Mouse (Mus musculus) heart, adult 9 months (tissue): ENCODE measurements around the gene Tnip3.
A peak's percentile ranks its signal among the peaks of the same experiment; 100 is the strongest.

Source experiments
- DNase-seq, 2 experiments: peaks; one replicate each; pipeline ENCODE4 v3.0.0; 2022; ENCODE audit warnings: low spot score in 2 of 2

The Tnip3 gene

DNA sequence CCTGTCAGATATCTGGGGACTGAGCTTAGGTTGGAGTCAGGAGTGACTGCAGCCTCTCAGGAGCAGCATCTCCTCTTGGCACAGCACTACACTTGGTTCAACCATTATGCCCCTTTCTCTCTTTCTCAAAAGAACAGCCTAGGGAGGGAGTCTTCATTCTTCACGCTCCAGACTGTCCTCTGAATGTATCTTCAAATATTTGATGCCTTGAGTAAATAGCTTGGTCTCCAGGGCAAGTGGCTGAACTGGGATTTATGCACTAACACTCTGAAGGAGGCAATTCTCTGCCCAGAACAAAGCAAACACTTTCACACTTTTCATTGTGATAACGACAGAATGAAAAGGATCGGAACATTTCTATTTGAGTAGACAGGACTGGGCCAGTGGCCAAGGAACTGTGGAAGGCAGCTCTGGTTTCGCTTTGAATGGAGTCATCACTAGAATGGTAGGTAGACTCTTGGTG lies 59.8 kb downstream of the Tnip3 start:
- peak; percentile 49 to 72 for DNase-seq

DNA sequence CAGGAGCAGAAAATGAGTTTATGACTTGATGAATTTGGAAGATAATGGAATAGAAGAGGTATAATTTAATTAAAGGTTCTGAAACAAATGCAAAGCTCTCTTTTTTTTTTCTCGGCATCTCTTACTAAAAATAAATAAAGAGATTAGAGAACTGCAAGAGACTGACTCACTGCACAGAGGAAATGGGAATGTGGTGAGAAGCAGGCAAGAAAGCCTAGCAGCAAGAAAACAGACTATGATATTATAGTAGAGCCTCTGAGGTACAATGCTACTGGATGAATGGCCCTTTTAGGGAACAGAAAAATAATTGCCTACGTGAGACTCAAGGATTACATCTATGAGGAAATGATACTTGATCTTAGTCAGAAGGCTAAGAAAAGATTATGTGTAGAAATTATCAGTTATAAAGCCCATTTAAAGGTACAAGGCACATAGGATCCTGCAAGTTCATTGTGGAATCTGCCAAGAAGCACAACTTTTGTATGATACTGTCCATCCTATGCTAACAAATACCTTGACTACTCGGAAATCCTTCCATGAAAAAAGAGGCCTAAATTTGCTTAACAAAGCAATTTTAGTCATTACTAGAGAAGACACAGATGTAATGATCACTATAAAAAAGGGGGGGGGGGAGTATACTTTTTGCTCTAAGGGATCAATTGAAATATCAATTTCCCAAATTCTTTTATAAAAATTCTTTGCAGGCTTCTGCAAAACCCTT lies 60.4 kb downstream of the Tnip3 start:
- DNase-seq, result peak in 1 of 2 experiments; percentile 10

DNA sequence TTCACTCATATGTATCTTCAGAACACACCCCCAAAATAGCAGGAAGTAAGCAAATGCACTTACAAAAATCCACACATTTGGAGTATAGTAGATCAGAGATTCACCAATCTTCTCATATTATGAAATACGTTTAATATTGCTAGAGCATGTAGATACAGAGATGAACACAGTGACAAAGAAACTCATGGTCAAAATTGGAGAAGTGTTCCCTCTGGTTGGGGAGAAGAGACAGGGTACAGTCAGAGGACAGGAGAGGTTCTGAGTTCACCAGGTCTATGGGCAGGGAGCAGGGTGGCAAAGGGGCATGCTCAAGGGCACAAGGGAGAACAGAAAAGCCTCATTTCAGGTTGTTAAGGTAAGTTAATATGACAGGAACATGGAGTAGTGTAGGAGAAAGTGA lies 63.7 kb downstream of the Tnip3 start:
- no peak for DNase-seq

DNA sequence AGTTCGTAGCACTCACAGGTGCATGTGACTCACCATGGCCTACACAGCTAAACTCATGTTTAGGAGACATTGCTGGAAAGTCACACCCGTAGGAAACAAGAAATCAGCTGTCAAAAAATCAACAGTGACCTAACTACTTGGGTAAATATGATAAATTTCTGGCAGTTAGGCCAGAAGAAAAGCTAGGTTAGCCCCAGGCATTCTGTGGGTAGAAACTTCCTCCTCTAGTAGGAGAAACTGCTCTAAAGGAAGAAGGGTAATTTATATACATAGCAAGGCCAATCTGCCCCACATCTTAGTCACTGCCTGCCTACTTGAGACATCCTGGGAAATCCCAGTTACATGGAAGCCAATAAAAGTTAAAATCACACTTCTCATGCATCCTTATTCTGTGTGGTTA lies 64.9 kb downstream of the Tnip3 start:
- no peak for DNase-seq

DNA sequence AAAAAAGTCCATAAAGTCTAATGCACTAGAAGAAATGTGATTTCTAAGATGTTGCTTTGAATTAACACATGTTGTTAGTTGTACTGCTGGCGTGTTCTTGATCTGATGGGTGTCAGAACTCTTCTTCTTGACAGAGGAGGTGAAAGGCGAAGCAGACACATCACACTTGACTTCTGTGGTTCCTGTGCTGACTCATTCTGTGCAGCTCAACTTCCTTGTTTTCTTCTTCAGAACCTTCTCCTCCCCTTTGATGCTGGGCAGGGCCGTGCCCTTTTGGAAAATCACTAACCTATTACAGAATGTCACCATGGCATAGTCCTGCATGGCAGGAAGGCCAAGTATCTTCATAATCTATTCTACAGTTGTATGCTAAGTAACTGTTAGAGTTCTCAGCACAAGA lies 69.1 kb downstream of the Tnip3 start:
- peak; percentile 17 to 41 for DNase-seq

DNA sequence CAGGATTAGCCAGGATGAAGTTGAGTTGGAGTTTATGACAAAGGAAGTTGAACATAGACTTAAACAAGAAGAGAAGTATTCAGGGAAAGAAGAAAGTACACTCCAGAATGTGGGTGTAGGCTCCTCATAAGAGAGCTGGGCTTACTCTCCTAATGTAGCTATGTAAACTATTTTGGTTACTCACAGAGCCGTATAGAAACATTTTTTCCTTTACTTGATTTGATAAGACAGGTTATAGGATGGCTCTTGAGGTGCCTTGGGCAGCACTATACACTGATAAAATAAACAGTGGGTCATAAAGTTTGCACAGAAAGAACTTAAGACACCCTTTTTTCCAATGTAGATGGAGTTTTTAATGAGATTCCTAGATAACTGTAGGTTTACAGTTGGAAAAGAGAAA lies 70.3 kb downstream of the Tnip3 start:
- DNase-seq, result no peak

DNA sequence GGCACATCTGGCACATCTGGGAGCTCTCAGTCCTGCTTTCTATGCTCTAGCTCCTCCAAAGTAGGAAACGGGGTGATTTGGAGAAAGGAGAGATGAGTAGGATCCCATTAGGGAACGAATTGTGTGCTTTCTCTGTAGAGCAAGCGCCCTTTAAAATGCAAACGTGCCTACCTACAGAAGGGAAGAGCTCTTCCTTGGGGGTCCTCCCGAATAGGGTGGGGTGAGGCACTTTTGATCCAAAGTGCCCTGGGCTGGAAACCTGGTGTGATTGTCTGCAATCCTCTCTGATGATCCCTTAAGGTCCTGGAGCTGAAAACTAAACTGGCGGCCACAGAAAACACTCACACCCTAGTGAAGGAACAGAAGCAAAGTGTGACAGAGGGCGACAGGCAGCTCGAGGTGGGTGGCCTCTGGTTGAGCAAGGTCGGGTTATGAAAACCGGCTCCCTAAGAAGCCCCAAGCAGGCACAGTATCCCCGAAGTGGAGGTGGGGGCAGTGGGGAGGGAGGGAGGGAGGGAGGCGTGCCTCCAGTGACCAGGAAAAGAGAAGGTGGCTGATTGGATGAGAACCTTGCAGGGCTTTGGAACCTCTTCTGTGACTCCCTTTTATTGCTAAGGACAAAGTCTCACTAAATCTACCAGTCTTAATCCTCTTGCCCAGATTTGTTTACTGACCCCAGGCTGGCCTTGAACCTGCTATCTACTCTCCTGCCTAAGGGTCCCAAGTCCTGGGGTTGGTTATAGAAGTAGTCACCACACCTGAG lies 72.1 kb downstream of the Tnip3 start:
- no peak for DNase-seq

DNA sequence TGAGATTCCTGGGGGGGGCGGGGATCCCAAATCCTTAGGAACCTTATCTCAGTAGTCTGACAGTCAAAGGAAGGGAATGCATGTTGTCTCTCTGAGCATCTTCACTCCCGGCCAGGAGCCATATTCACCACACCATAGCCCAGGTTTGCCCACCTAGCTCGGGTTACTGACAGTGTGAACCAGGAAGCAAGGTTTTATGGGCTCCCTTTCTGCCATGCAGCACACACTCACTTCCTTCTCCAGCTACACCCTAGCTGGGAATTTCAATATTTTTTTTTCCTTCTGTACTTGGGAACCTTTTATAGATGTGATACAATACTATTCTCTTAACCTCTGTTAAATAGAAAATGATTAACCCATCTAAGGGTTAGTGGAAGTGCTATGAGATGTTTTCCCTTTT lies 73.4 kb downstream of the Tnip3 start:
- no peak for DNase-seq

DNA sequence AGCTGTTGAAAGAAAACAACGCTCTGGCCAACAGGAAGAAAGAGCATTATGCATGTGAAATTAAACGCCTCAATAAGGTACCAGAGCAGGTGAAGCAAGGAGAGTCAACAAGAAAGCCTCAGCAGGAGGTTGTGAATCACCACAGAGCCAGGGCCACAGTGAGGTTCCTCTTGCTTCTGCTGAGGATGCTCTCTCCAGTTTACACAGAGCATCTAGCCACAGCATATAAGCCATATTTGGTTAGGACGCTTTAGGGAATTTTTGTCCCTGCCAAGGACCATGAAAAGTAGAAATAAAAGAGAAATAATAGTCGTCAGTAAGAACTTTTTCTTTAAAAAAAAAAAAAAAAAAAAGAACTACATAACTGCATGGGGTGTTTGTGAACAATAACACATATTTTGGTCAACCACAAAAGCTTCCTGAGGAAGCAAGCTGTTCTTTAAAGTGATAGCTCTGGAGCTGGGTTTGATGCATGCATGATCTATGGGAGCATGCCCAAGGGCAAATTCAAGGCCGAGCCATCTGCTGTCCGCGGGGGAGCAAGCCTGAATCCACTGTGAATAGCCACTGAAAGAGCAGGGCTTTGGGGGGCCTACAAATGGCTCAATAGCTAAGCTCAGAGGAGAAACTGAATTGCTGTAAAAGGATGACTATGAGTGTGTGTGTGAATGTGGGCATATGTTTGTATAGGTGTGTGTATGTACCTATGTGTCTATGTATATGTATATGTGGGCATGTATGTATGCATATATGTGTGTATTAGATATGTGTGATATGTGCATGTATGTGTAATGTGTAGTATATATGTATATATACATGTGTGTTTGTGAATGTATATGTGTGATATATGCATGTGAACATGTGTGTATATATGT lies 75.0 kb downstream of the Tnip3 start:
- DNase-seq, result no peak

DNA sequence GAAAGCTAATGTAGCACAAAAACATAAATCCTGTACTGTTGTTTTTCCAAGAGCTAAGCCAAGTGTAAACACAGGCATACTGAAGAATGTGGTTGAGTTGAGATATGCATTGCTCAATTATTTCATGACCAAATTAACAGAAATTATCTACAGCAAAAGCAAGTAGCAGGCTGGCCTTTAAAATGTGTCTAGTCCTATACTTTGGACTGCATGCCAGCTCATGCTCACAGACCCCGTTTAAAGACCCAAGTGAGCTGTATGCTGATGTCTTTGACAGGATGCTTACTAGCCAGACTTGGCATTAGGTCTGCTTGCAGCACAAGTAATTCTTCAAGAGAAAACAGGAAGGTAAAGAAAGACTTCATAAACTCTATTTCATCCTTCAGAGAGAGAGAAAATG lies 75.8 kb downstream of the Tnip3 start:
- no peak for DNase-seq

DNA sequence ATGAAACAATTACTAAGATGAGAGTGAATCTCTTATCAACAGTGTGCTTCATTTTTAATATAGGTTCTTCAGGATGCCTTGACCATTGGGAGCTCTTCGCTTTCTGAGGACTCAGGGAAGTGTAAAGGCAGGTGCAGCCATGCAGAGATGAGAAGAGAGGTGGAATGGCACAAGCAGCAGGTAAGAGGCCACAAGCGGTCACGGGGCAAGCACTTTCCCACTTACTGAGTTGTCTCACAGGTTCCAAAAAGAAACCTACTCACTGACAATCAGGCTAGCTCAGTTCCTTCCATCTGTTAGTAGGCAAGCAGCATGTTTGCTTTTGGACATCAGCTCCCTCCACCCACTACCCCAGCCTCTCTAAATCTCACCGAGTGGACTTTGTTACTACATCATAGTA lies 80.7 kb downstream of the Tnip3 start:
- no peak for DNase-seq

DNA sequence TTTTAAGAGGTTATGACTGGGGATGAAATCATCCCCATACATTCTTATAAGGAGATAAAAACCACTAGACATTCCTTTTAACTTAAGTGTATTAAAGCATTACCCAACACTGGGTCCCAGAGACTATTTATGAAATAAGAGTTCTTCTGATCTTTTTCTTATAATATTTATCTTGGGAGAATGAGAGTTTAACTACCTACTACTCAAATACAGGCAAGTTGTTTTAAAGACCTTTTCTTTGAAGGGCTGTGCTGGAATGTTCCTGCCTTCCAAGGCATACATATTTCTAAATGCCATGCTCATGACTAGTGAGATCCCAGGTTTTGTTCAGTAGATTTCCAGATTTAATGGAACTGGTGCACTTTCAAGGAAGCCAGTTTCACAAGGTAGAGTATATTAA lies 81.8 kb downstream of the Tnip3 start:
- no peak for DNase-seq

DNA sequence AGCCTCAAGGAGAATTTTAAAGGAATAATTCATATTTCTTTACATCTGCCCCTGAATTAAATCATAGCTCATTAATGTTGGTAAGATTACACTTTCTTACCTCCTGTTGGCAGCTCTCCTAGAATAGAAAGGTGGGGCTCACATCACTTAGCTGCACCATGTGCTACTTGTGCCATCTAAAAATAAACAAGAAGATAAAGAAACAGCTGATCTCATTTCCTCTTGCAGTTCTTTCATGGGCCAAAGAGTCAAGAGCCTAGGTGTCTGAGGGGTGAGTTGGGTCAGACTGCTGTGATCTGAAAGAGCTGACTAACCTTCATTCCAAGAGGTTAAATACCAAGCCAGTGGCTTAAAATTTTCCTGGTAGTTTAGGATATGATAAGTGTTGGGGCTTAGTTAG lies 86.7 kb downstream of the Tnip3 start:
- peak; percentile 48 to 53 for DNase-seq

DNA sequence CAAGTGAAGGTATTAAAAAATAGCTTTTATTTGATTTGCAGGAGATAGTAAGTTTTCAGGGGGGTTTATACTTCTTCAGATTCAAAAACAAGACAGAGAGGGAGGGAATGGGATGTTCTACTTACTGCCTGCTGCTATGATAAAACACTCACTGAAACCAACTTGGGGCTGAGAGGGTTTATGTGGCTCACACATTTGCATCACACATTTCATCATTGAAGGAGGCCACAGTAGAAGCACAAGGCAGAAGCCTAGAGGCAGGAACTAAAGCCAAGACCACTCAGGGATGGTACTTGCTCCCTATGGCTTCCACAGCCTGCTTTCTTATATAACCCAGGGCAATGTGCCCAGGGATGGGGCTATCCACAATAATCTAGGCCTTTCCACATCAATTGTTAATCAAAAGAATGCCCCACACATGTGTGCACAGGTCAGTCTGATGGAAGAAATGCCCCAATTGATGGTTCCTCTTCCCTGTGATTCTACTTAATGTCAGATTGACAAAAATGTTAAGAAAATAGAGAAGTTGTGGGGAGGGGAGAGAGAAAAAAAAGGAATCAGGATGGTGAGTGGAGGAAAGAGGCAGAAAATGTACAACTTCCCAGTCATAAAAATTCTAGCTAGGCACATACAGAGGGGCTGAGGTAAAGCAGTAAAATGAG lies 88.9 kb downstream of the Tnip3 start:
- no peak for DNase-seq

DNA sequence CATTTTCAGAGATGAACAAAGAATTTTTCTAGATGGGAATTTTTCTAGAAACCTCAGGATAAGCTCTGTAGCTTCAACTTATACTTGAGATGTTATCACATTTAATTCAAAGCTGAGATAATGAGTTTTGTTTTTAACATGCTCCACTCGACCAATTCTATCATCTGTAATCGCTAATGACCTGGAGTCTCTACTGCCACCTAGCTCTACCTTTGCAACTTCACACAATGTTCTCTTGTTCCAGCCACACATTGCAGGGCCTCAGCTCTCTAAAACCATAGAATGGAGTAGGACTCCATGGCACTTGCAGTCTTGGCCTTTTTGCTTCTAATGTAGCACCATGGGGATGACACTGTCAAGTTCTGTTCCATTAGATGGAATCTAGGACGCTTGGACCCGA lies 90.5 kb downstream of the Tnip3 start:
- DNase-seq, result no peak

DNA sequence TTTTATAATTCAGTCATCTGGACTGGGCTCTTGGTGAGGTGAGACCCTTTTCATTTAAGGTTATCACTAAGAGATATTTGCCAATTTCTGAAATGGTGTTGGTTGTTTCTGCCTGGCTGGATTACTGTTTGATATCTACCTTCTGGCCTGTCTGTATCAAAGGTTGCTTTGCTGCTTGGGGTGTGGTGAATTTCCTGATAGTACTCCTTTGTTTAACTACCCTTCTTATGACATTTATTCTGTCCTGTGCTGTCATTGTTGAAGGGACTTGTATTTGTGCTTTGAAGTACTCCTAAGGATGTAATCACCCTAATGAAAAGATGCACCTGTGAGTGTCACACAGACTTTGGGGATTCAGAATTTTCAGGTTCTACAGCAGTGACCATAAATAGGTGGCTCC lies 96.1 kb downstream of the Tnip3 start:
- no peak for DNase-seq

DNA sequence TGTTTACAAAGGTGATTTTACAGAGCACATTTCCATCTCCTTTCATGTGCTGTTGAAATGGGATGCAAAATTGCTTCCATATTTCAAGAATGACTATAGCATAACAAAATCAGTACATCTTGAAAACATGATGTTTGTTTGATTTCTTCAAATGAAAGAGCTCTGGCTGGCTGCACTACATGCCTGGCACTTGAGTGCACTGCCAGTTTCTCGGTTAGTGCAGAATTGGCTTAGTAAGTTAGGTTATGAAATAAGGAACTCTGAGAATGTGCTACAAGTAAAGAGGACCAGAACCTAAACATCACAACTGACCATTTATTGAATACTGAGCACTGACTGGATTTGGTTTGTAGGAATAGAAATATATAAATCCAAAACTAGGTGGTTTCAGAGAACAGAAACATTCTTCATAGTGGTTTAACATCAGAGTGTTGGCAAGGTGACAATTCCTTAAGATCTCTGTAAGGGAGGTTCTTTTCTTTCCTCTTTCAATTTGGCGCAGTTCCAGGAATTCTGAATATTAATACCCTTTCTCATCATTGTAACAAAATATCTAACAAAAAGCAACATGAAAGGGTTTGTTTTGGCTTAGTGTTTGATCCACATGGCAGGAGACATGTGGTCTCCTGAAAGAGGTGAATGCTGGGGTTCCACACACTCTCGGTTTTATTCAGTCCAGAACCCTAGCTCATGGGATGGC lies 98.1 kb downstream of the Tnip3 start:
- no peak for DNase-seq

DNA sequence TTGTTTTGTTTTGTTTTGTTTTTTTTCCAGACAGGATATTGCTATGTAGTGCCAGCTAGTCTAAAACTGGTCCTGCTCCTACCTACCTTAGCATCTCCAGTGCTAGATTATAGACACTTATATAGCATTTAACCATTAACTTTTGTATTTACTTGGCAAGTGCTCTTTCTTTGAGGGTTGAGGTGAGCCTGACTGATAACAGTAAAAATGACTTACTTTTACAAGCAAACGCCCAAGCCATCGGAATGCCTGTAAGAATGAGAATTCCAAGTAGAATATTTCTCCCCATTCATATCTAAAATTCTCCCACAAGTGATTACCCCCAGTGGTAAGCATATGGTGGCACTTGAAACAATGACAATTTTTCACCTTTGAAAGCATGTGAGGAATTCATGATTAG lies 105.5 kb downstream of the Tnip3 start:
- DNase-seq, result no peak

DNA sequence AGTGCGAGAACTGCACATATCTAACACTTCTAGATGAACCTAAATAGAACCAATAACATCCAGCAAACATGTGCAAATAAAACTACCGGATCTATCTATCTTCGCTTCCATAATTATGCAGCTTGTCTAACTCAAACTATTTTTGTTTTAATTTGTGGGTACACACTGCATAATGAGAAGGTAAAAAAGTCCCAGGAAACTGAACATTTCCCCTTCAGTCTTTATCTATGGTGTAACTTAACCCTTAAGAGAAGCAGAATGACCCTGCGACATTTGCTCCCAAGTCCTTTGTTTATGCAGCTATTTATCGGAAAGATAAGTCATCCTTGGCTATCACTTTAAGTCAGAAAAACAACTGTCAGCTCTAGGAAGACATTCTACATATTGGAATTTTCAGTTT lies 107.1 kb downstream of the Tnip3 start:
- DNase-seq, result no peak

DNA sequence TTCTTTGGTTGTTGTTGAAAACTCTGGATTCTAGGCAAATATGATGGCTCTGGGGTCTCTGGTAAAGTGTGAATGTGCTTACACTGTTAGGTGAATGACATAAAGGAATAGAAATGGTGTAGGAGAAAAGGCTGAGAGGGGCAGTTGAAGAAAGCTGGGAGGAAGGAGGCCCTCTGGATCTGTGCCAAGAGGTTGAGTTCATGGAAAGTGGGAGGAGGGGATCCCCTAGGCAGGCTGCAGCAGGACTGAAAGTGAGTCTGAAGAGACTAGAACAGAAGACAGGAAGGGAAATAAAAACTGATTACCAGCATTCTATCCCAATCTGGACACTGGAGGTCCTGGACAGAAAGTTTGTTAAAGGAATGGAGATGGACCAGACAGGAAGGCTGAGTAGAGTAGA lies 117.3 kb downstream of the Tnip3 start:
- DNase-seq, result no peak

DNA sequence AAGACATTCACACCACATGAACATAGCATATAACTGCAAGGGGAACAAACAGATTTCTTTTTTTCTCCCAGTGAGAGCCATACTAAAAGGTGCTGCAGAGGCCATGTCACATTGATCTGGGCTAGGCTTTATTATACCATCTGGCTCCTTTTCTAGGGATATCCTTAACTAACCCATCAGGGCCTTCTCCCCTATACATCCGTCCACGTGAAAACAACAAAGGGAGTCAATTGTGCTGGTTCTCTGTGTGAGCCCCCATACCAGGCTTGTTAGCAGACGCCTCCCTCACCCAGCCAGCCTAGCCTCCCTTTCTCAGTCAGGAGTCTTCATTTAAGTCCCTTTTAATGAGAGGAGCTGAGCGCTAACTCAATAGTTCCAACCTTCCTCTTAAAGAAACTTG lies 119.0 kb downstream of the Tnip3 start:
- no peak for DNase-seq
